Mouse (Mus musculus) megakaryocyte, embryonic 14.5 days (primary cell): ENCODE data around the gene Sept9.

Experiments used
- FLI1 ChIP-seq: IDR thresholded peaks from 2 replicates; pipeline ENCODE4 v1.6.1; 2012; ENCODE audit warnings: low read length, inconsistent platforms, mixed read lengths
- GATA1 ChIP-seq: IDR thresholded peaks from 3 replicates; pipeline ENCODE4 v1.6.1; 2012; ENCODE audit warnings: mixed read lengths, low read length, inconsistent platforms, borderline replicate concordance

- TF ChIP-seq GATA1, result no peak
- TF ChIP-seq FLI1, result no peak
These were observed 92.0 kb downstream of the Sept9 start for GRCm38 (mm10) chr11:117291271-117292059.
